Mouse (Mus musculus): ENCODE results near the gene Rsf1. TPM values are rescaled to one million over a fixed set of nuclear protein-coding genes. Genes with fewer than 3 reads are reported as not detected.
A peak's percentile ranks its signal among the peaks of the same experiment; 100 is the strongest.

Gene Rsf1
- polyA plus RNA-seq, 1 experiment from 2014 or later = 5.5 TPM

- H3K9me3 ChIP-seq (ENCODE audit: low read length) = no peaks in the 10 kb centered on the region
- H3K9ac ChIP-seq (replicated peaks) = peak within 1 kb of the TSS; percentile 77
- no peaks in the 10 kb centered on the region for H3K36me3 ChIP-seq (replicated peaks; ENCODE audit: insufficient read depth, low read length)
- TF ChIP-seq CTCF (IDR thresholded peaks at IDR 0.05; ENCODE audit: low read depth) (no peak), EP300 (IDR thresholded peaks at IDR 0.05; ENCODE audit: low read depth) (peak; percentile 52; the same call in 1 of the 2 replicates)
- DNase-seq (peak; percentile 92), ATAC-seq (peak; percentile 99)
- under 1% methylated on average over 62 of the region's 63 CpGs for WGBS (ENCODE audit: insufficient replicate concordance)
- H3K4me3 ChIP-seq (ENCODE audit: low read depth, low read length) = peak within 1 kb of the TSS; percentile 77
- H3K4me2 ChIP-seq (ENCODE audit: low read depth, low read length) = peak within 1 kb of the TSS; percentile 70
- H3K27me3 ChIP-seq (ENCODE audit: insufficient read depth, low read length) = no peaks in the 10 kb centered on the region
- peak within 1 kb of the TSS; percentile 70 for H3K27ac ChIP-seq (ENCODE audit: low read depth)
- peaks cover 11% of the 10 kb centered on the region for H3K4me1 ChIP-seq (ENCODE audit: insufficient read depth)
Measured at GRCm38 (mm10) chr7:97696506-97697254, 117.0 kb downstream of the Rsf1 start, which contains the start of gene Clns1a. Gene Clns1a (plus strand): TSS chr7:97696634.

- 87% methylated on average over 4 of the region's 4 CpGs for WGBS (ENCODE audit: insufficient replicate concordance)
Measured at GRCm38 (mm10) chr7:97700173-97700572, 120.5 kb downstream of the Rsf1 start.

DNA sequence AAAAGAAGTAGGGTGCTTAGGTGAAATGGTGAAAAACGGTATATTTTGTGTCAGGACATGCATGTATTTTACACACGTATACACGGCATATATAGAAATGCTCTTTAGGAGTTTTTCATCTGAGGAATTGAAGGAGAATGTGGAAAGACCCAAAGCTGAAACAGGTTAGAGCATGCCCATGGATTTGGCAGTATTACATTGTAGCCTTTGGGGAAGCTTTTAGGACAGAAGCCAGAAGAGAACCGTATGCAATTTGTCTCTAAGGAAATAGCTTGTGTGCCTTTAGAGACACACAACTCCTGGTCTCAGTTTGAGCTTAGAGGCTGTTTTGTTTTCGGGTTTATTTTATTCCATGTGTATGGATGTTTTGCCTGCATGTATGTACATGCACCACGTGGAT, 121.4 kb downstream of the Rsf1 start:
- ATAC-seq = no peak
- TF ChIP-seq CTCF (IDR thresholded peaks at IDR 0.05; ENCODE audit: low read depth) = no peak
- TF ChIP-seq EP300 (IDR thresholded peaks at IDR 0.05; ENCODE audit: low read depth) = no peak
- H3K9me3 ChIP-seq (ENCODE audit: low read length) = no peaks in the 10 kb centered on the region
- H3K4me1 ChIP-seq (ENCODE audit: insufficient read depth) = peaks cover 7% of the 10 kb centered on the region
- H3K4me3 ChIP-seq (ENCODE audit: low read depth, low read length) = no peak overlapping the region
- H3K27ac ChIP-seq (ENCODE audit: low read depth) = no peak overlapping the region
- no peak for DNase-seq
- WGBS (ENCODE audit: insufficient replicate concordance) = 82% methylated on average over 6 of the region's 6 CpGs
- no peaks in the 10 kb centered on the region for H3K27me3 ChIP-seq (ENCODE audit: insufficient read depth, low read length)
- 0 out of 2 replicates have a peak, but pooled peaks cover 3% of the 10 kb centered on the region for H3K36me3 ChIP-seq (replicated peaks; ENCODE audit: insufficient read depth, low read length)
- no peak overlapping the region for H3K9ac ChIP-seq (replicated peaks)
- H3K4me2 ChIP-seq (ENCODE audit: low read depth, low read length) = no peak overlapping the region

More at GRCm38 (mm10) chr7:97700173-97700572, 120.5 kb downstream of the Rsf1 start:
- Histone ChIP-seq H3K4me1 (ENCODE audit: insufficient read depth) (peaks cover 11% of the 10 kb centered on the region), H3K9me3 (ENCODE audit: low read length) (no peaks in the 10 kb centered on the region), H3K27me3 (ENCODE audit: insufficient read depth, low read length) (no peaks in the 10 kb centered on the region), H3K27ac (ENCODE audit: low read depth) (no peak overlapping the region), H3K36me3 (replicated peaks; ENCODE audit: insufficient read depth, low read length) (no peaks in the 10 kb centered on the region), H3K4me2 (ENCODE audit: low read depth, low read length) (no peak overlapping the region), H3K9ac (replicated peaks) (no peak overlapping the region), H3K4me3 (ENCODE audit: low read depth, low read length) (no peak overlapping the region)
- ATAC-seq (no peak), DNase-seq (no peak)
- no peak for TF ChIP-seq EP300 (IDR thresholded peaks at IDR 0.05; ENCODE audit: low read depth)
- no peak for TF ChIP-seq CTCF (IDR thresholded peaks at IDR 0.05; ENCODE audit: low read depth)

- Histone ChIP-seq H3K9ac (replicated peaks) (no peak overlapping the region), H3K36me3 (replicated peaks; ENCODE audit: insufficient read depth, low read length) (peaks cover 5% of the 10 kb centered on the region; the same call in 1 of the 2 replicates), H3K27ac (ENCODE audit: low read depth) (no peak overlapping the region), H3K27me3 (ENCODE audit: insufficient read depth, low read length) (no peaks in the 10 kb centered on the region), H3K4me1 (ENCODE audit: insufficient read depth) (no peaks in the 10 kb centered on the region), H3K9me3 (ENCODE audit: low read length) (no peaks in the 10 kb centered on the region), H3K4me3 (ENCODE audit: low read depth, low read length) (no peak overlapping the region), H3K4me2 (ENCODE audit: low read depth, low read length) (no peak overlapping the region)
- TF ChIP-seq CTCF (IDR thresholded peaks at IDR 0.05; ENCODE audit: low read depth) (no peak), EP300 (IDR thresholded peaks at IDR 0.05; ENCODE audit: low read depth) (no peak)
- DNase-seq (no peak), ATAC-seq (no peak)
- 76% methylated on average over 4 of the region's 4 CpGs for WGBS (ENCODE audit: insufficient replicate concordance)
Measured at GRCm38 (mm10) chr7:97707123-97707522, 127.4 kb downstream of the Rsf1 start.

DNA sequence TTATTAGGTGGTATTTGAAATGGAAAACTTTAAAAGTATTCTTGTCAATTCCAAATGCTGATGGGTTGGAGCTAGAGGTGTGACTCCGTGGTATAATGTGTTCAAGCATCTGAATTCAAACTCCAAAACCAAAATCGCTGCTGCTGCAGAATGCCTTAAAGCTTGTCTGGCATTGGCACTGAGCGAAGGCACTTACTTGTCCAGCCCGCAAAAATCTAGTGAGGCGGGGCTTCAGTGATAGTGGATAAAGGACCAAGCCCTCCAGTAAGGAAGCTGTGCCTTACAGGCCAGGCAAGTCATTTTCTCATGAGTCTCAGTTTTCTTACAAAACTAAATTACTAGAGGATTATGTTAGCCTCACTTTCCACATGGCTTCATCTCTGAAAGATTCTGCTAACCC, 128.1 kb downstream of the Rsf1 start:
- H3K9me3 ChIP-seq (ENCODE audit: low read length) = no peaks in the 10 kb centered on the region
- WGBS (ENCODE audit: insufficient replicate concordance) = 75% methylated on average over 5 of the region's 5 CpGs
- no peaks in the 10 kb centered on the region for H3K4me1 ChIP-seq (ENCODE audit: insufficient read depth)
- peaks cover 9% of the 10 kb centered on the region for H3K36me3 ChIP-seq (replicated peaks; ENCODE audit: insufficient read depth, low read length)
- H3K27ac ChIP-seq (ENCODE audit: low read depth) = no peak overlapping the region
- H3K9ac ChIP-seq (replicated peaks) = no peak overlapping the region
- H3K4me2 ChIP-seq (ENCODE audit: low read depth, low read length) = no peak overlapping the region
- H3K27me3 ChIP-seq (ENCODE audit: insufficient read depth, low read length) = no peaks in the 10 kb centered on the region
- ATAC-seq (no peak), DNase-seq (no peak)
- TF ChIP-seq EP300 (IDR thresholded peaks at IDR 0.05; ENCODE audit: low read depth) (no peak), CTCF (IDR thresholded peaks at IDR 0.05; ENCODE audit: low read depth) (no peak)
- no peak overlapping the region for H3K4me3 ChIP-seq (ENCODE audit: low read depth, low read length)

- no peak overlapping the region for H3K9ac ChIP-seq (replicated peaks)
- no peaks in the 10 kb centered on the region for H3K27me3 ChIP-seq (ENCODE audit: insufficient read depth, low read length)
- no peaks in the 10 kb centered on the region for H3K9me3 ChIP-seq (ENCODE audit: low read length)
- TF ChIP-seq CTCF (IDR thresholded peaks at IDR 0.05; ENCODE audit: low read depth) = no peak
- no peak for TF ChIP-seq EP300 (IDR thresholded peaks at IDR 0.05; ENCODE audit: low read depth)
- no peak overlapping the region for H3K27ac ChIP-seq (ENCODE audit: low read depth)
- no peaks in the 10 kb centered on the region for H3K4me1 ChIP-seq (ENCODE audit: insufficient read depth)
- no peak overlapping the region for H3K4me2 ChIP-seq (ENCODE audit: low read depth, low read length)
- no peak overlapping the region for H3K4me3 ChIP-seq (ENCODE audit: low read depth, low read length)
- H3K36me3 ChIP-seq (replicated peaks; ENCODE audit: insufficient read depth, low read length) = peaks cover 18% of the 10 kb centered on the region
- WGBS (ENCODE audit: insufficient replicate concordance) = 57% methylated on average over 3 of the region's 3 CpGs
- ATAC-seq = no peak
- DNase-seq = no peak
Measured at GRCm38 (mm10) chr7:97709204-97709603, 129.5 kb downstream of the Rsf1 start.
